Mouse (Mus musculus) embryonic fibroblast, embryonic 13.5 days (primary cell): ENCODE results near the gene Gria4. TPM values are rescaled to one million over a fixed set of nuclear protein-coding genes. Genes with fewer than 3 reads are reported as not detected.
"Not testable (repeated sequence)": the region's sequence is repeated elsewhere in the genome, so short reads cannot be mapped to it uniquely, and the experiment has no call there.

ENCODE experiments used
- H3K27ac ChIP-seq: 2 replicates; pipeline ENCODE4 v1.5.1; 2012; ENCODE audit warnings: low read length, control low read depth, inconsistent platforms; ENCODE audit not compliant: insufficient read depth
- H3K4me1 ChIP-seq: 2 replicates; pipeline ENCODE4 v1.6.1; 2011; ENCODE audit warnings: low read length; ENCODE audit not compliant: control insufficient read depth, insufficient read depth
- H3K4me3 ChIP-seq: 2 replicates; pipeline ENCODE4 v1.5.1; 2011; ENCODE audit warnings: mild to moderate bottlenecking, control low read depth, low read length; ENCODE audit not compliant: insufficient read depth
- CTCF ChIP-seq: IDR thresholded peaks from 2 replicates; pipeline ENCODE4 v1.5.1; 2011; ENCODE audit warnings: mild to moderate bottlenecking, control low read depth, low read length, moderate library complexity, borderline replicate concordance; ENCODE audit not compliant: insufficient read depth
- POLR2A ChIP-seq: IDR thresholded peaks from 2 replicates; pipeline ENCODE4 v1.6.1; 2011; ENCODE audit warnings: low read depth, mild to moderate bottlenecking, control low read depth, low read length, moderate library complexity
- polyA plus RNA-seq: library from polyadenylated mRNA; stranded (reverse); fragments of >200 nt; gene quantifications from 2 replicates; pipeline ENCODE4 v1.2.4, GENCODE M21; 2011; ENCODE audit warnings: low read depth; ENCODE audit not compliant: missing spikeins, insufficient read length

Gria4 gene
- 0.12 TPM in 1 of 2 replicates, not detected in the other for polyA plus RNA-seq

DNA sequence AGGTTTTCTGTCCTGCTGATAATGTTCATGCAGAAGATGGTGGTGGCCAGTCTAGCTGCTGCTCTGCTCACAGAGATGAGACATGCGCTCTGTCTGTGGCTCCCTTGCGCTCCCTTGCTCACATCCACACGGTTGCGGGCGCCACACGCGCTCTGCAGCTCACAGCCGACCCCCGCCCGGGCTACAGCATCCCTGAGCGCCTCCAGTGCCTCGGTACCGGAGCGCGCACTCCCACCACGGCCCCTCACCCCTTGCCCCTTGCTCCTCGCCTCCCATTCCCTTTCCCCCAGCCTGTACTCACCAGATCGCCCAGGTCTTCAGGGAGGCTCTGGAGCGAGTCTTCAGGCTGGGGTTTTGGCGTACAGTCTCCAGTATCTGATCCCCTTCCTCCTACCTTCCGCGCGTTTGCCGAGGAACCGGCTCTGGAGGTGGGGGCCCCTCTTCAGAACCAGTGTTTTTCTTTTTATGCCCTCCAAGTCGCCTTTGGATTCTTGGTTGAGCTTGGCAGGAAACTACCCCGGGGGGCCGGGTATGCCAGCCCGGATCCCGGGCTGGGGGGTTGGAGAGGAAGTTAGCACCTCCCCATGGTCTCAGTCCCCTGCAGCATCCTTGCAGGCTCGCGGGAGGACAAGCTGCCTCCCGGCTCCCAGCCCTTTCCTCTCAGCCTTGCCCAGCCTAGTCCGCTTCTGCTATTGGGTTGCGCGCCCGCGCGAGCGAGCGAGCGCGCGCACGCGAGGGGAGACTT is at the start of gene Gria4:
Gria4 (minus strand) TSS at position 691 of the 745 bp plus-strand sequence.
- Histone ChIP-seq H3K27ac (no peak within 1 kb of the TSS), H3K4me3 (peak within 1 kb of the TSS; percentile 48), H3K4me1 (no peaks in the 10 kb centered on the region)
- TF ChIP-seq POLR2A, result no peak
- TF ChIP-seq CTCF, result no peak

DNA sequence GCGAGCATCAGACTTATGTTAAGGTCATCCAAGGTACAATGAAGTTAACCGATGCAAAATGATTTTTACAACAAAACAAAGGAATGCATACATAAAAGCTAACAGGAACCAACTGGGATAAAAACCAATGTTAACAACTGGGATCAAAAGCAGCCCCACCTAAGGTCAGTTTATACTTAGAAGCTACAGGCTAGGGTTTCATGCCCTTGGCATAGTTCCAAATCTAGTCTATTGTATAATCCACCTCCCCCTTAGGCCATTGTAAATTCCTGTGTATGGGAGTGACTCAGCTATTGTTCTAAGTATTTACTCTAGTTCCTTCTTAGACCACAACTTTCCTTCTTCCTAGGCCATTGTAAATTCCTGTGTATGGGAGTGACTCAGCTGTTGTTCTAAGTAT is 14.9 kb upstream of the Gria4 start:
- H3K27ac ChIP-seq, H3K4me1 ChIP-seq, H3K4me3 ChIP-seq: not testable (repeated sequence)

DNA sequence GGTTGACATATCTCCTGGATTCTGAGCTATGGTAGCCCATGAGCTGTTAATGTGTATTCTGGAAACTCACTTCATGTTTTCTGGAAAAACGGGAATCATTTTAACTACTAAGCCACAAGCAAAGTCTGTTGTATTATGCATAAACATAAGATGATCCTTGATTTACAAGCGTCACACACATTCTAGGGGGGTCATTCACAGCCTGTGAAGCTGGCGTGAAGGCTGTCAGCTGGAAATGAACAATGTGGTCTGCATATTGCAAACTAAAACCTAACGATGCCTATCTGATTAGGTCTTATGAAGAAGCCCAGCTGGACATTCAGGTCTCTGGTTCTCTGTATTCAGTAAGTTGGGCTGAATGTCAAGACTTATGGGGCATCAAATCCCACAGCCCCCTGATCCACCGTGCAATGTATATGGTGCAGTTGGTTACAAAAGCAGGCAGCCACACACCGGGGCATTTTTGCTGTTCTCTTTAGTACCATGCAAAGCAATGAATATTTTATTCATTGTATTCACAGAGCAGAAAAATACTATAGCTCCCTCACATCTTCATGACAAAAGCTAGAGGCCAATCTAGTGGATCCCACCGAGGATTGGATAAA is 7.2 kb upstream of the Gria4 start:
- Histone ChIP-seq H3K4me3 (no peak overlapping the region), H3K27ac (no peak overlapping the region), H3K4me1 (no peaks in the 10 kb centered on the region)
- no peak for TF ChIP-seq CTCF
- no peak for TF ChIP-seq POLR2A

DNA sequence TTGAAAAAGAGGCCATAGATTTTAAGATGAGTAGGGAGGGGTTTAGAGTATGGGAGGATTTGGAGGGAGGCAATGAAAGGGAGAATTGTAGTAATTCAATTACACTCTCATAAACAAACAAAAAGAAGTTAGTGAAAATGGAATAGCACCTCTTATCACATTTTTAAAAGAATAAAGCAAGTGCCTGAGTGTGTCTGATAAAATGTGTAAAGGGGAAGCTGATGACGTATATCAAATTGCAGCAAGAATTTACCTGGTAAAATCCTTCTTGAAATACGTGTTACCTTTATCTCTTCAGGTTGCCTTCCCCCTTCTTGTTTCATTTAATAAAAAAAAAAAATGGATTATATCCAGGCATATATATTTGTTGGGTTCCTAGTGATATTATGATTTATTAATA is 1.4 kb upstream of the Gria4 start:
- H3K4me1 ChIP-seq, result no peaks in the 10 kb centered on the region
- no peak for TF ChIP-seq POLR2A
- no peak for TF ChIP-seq CTCF
- H3K27ac ChIP-seq, result no peak overlapping the region
- no peak overlapping the region for H3K4me3 ChIP-seq

DNA sequence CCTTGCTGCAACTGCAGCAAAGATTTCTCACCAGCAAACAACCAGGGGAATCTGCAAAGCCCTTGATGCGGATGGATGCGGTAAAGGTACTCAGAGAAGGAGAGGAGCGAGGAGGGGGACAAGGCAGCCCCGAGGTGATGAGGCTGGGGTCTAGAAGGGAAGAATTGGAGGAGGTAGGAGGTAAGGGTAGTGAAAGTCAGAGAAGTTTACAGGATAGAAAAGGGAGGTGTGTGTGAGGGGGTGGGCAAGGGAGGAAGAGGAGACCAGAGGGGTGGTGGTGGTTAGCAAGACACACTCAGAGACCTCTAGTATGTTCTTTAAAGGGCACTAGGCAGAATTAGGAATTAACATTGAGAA is 233 bp upstream of the Gria4 start:
- no peaks in the 10 kb centered on the region for H3K4me1 ChIP-seq
- peak overlapping the region; percentile 48 for H3K4me3 ChIP-seq
- TF ChIP-seq CTCF (no peak), POLR2A (no peak)
- no peak overlapping the region for H3K27ac ChIP-seq

DNA sequence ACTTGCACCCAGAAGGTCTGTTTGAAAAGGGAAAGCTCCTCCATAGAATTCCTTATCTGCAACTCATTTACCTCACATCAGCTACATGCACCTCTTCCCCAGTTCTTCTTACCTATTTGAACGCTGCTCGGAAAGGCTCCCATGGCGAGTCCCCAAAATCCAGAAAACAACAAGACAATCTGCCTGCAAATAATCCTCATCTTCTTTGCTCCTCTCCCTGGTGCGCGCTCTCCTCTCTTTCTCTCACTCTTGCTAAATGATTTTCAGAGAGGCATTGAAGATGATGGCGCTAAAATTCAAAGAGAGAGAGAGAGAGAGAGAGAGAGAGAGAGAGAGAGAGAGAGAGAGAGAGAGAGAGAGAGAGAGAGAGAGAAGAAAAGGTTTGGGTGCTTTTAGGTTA is 959 bp downstream of the Gria4 start:
- Histone ChIP-seq H3K4me1 (no peaks in the 10 kb centered on the region), H3K4me3 (peak overlapping the region; percentile 48; the same call in 1 of the 2 replicates), H3K27ac (no peak overlapping the region)
- TF ChIP-seq POLR2A (no peak), CTCF (no peak)

DNA sequence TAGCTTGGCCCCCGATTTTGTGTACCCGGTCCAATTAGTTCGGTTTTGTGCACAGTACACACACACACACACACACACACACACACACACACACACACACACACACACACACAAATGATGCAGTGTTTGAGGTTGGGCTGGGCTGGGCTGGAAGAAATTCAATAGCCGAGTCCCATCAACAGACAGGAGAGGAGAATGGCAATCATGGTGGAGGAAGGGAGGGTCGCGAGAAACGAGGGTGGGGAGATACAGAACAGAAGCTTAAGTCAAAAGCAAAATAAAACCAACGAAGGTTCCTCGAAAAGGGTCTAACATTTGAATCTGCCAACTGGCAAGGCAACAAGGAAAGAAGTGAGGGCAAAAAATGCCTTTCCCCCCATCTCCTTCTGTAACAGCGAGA is 1.6 kb downstream of the Gria4 start:
- no peak overlapping the region for H3K4me3 ChIP-seq
- H3K4me1 ChIP-seq, result no peaks in the 10 kb centered on the region
- no peak for TF ChIP-seq POLR2A
- no peak for TF ChIP-seq CTCF
- H3K27ac ChIP-seq, result no peak overlapping the region

DNA sequence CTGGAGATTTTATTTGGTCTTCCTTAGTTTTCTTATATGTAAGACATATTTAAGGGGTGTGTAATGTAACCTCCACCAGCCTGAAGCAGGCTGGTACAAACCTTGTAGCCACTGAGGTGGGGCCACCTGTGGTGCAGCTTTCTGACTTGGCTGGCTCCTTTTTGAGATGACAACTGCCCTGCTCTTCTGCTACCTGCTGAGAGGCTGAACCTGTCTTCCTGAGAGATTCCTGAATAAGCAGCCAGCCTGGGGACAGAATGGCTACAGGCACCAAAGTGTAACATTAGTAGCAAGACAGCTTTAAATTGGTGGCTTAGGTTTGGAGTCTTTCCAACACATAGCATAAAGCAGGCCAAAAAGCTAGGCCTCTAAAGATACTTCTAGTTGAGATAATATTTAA is 46.6 kb downstream of the Gria4 start:
- H3K27ac ChIP-seq, H3K4me1 ChIP-seq, H3K4me3 ChIP-seq: not testable (repeated sequence)

DNA sequence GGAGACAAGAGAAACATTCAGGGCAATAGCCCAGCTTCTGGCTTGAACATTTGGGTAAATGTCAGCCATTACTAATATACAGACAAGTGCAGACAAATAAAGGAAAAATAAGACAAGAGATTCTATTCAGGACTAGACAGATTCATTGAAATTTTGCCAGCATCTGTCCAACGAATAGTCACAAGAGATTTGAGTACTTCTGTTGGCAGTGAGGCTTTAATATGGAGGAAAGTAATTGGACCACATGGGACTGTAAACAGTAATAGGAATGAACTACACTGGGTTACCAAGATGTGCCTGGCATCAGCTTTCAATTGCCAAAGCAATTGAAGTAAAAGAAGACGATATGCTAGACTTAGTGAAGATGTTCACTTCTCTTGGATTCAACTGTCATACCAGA is 81.9 kb downstream of the Gria4 start:
- Histone ChIP-seq H3K27ac (no peak overlapping the region), H3K4me1 (no peaks in the 10 kb centered on the region), H3K4me3 (no peak overlapping the region)
- TF ChIP-seq POLR2A (no peak), CTCF (no peak)

DNA sequence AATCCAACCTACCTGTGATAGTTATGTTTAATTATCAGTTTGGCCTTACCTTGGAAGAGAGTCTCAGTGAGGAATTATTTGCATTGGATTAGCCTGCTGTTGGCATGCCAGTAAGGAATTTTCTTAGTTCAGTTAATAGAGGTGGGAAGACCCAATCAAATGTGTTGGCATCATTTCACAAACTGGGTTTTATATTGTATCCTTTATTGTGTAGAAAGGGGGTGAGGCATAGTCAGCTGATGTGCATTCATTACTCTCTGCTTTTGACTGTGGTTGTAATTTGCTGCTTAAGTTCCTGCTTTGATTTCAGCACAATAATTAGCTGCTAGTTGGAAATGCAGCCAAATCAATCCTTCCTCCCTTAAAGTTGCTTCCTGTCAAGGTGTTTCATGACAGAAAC is 83.7 kb downstream of the Gria4 start:
- TF ChIP-seq CTCF, result no peak
- TF ChIP-seq POLR2A, result no peak
- Histone ChIP-seq H3K4me1 (no peaks in the 10 kb centered on the region), H3K4me3 (no peak overlapping the region), H3K27ac (no peak overlapping the region)

DNA sequence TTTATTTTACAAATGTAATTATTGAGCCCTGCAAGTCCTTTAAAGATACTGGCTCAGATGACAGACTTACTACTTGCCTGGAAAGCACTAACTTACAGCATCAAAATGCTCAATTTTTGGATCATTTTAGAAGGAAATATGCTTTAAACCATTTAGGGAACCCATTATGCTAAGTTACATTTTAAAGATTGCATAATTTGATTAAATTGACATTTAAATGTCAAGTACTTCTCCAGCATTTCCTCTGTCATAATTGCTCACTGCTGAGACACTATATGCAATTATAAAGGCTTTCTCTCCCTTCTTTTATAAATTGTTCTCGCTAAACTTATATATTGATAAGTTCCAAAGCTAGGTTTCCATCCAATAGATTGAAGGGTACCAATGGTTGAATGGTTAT is 108.9 kb downstream of the Gria4 start:
- H3K4me3 ChIP-seq, result no peak overlapping the region
- TF ChIP-seq CTCF, result no peak
- no peak for TF ChIP-seq POLR2A
- H3K4me1 ChIP-seq, result no peaks in the 10 kb centered on the region
- H3K27ac ChIP-seq, result no peak overlapping the region

DNA sequence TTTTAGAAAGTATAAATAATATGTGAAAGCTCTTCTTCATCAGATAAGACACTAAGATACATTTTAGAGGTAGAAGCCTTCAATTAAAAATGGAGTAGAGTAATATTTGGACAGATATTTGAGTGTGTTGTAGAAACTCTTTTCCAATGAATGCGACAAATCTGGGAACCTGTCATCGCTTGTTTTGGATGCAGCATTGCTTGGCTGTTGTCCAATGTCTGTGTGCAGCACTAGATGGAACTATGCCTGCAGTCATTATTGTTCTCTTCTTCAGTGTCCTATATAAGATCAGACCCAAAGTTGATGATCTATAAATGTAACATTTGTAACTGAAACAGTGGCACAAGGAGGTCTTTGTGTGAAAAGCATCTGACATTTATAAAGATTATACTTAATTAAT is 115.8 kb downstream of the Gria4 start:
- no peaks in the 10 kb centered on the region for H3K4me1 ChIP-seq
- H3K4me3 ChIP-seq, result no peak overlapping the region
- TF ChIP-seq POLR2A, result no peak
- no peak for TF ChIP-seq CTCF

More for the DNA sequence above, 115.8 kb downstream of the Gria4 start:
- no peak overlapping the region for H3K27ac ChIP-seq
